Mouse (Mus musculus): ENCODE measurements around the gene Scaf4. TPM values are rescaled to one million over a fixed set of nuclear protein-coding genes. Genes with fewer than 3 reads are reported as not detected.

The Scaf4 gene
- polyA plus RNA-seq, 1 experiment from 2014 or later = 25.0 TPM

GRCm38 (mm10) chr16:90283266-90283904 is 918 bp downstream of the Scaf4 start:
- Histone ChIP-seq H3K4me1 (peaks cover 51% of the 10 kb centered on the region), H3K27ac (replicated peaks) (peak overlapping the region; percentile 92), H3K4me3 (peak overlapping the region; percentile 99), H3K4me2 (replicated peaks) (peak overlapping the region; percentile 72), H3K36me3 (no peaks in the 10 kb centered on the region), H3K9ac (replicated peaks) (peak overlapping the region; percentile 98), H3K27me3 (no peaks in the 10 kb centered on the region), H3K9me3 (no peaks in the 10 kb centered on the region)
- peak; percentile 5 for ATAC-seq (replicated peaks)
- under 1% methylated on average over 52 of the region's 53 CpGs for WGBS

GRCm38 (mm10) chr16:90282620-90283265 is 1.6 kb downstream of the Scaf4 start:
- WGBS = 27% methylated on average over 14 of the region's 14 CpGs
- H3K27ac ChIP-seq (replicated peaks) = no peak overlapping the region
- H3K4me2 ChIP-seq (replicated peaks) = peak overlapping the region; percentile 72
- H3K27me3 ChIP-seq = no peaks in the 10 kb centered on the region
- no peaks in the 10 kb centered on the region for H3K9me3 ChIP-seq
- H3K4me3 ChIP-seq = peak overlapping the region; percentile 99
- peak overlapping the region; percentile 98 for H3K9ac ChIP-seq (replicated peaks)
- H3K4me1 ChIP-seq = peaks cover 51% of the 10 kb centered on the region
- no peak for ATAC-seq (replicated peaks)
- no peaks in the 10 kb centered on the region for H3K36me3 ChIP-seq

- Histone ChIP-seq H3K27me3 (no peaks in the 10 kb centered on the region), H3K4me2 (replicated peaks) (no peak overlapping the region), H3K4me1 (peaks cover 51% of the 10 kb centered on the region), H3K27ac (replicated peaks) (no peak overlapping the region), H3K36me3 (no peaks in the 10 kb centered on the region), H3K9ac (replicated peaks) (no peak overlapping the region), H3K4me3 (no peak overlapping the region), H3K9me3 (no peaks in the 10 kb centered on the region)
- WGBS = 95% methylated on average over 9 of the region's 9 CpGs
- no peak for ATAC-seq (replicated peaks)
These were observed 2.9 kb downstream of the Scaf4 start for GRCm38 (mm10) chr16:90281406-90281805.

- H3K36me3 ChIP-seq = no peaks in the 10 kb centered on the region
- H3K9ac ChIP-seq (replicated peaks) = no peak overlapping the region
- peaks cover 51% of the 10 kb centered on the region for H3K4me1 ChIP-seq
These were observed 3.3 kb downstream of the Scaf4 start for GRCm38 (mm10) chr16:90280989-90281388.

GRCm38 (mm10) chr16:90280515-90280914 is 3.8 kb downstream of the Scaf4 start:
- no peak overlapping the region for H3K27ac ChIP-seq (replicated peaks)
- H3K4me3 ChIP-seq = no peak overlapping the region
- 75% methylated on average over 2 of the region's 2 CpGs for WGBS
- H3K4me2 ChIP-seq (replicated peaks) = no peak overlapping the region
- H3K36me3 ChIP-seq = no peaks in the 10 kb centered on the region
- H3K9me3 ChIP-seq = no peaks in the 10 kb centered on the region
- peaks cover 51% of the 10 kb centered on the region for H3K4me1 ChIP-seq
- ATAC-seq (replicated peaks) = no peak
- no peaks in the 10 kb centered on the region for H3K27me3 ChIP-seq
- no peak overlapping the region for H3K9ac ChIP-seq (replicated peaks)

More at GRCm38 (mm10) chr16:90280989-90281388, 3.3 kb downstream of the Scaf4 start:
- no peak overlapping the region for H3K4me3 ChIP-seq
- WGBS = 83% methylated on average over 5 of the region's 5 CpGs
- ATAC-seq (replicated peaks) = no peak
- H3K27me3 ChIP-seq = no peaks in the 10 kb centered on the region
- H3K9me3 ChIP-seq = no peaks in the 10 kb centered on the region
- no peak overlapping the region for H3K4me2 ChIP-seq (replicated peaks)
- no peak overlapping the region for H3K27ac ChIP-seq (replicated peaks)

- 63% methylated on average over 6 of the region's 6 CpGs for WGBS
- no peak for ATAC-seq (replicated peaks)
- H3K4me1 ChIP-seq = peaks cover 45% of the 10 kb centered on the region
These were observed 5.2 kb downstream of the Scaf4 start for GRCm38 (mm10) chr16:90279058-90279457.

GRCm38 (mm10) chr16:90275521-90275920 is 8.8 kb downstream of the Scaf4 start:
- H3K9me3 ChIP-seq = no peaks in the 10 kb centered on the region
- H3K27ac ChIP-seq (replicated peaks) = no peak overlapping the region
- peaks cover 17% of the 10 kb centered on the region for H3K4me1 ChIP-seq
- 80% methylated on average over 6 of the region's 6 CpGs for WGBS
- ATAC-seq (replicated peaks) = no peak
- no peaks in the 10 kb centered on the region for H3K27me3 ChIP-seq
- H3K4me2 ChIP-seq (replicated peaks) = no peak overlapping the region
- no peaks in the 10 kb centered on the region for H3K36me3 ChIP-seq
- H3K4me3 ChIP-seq = no peak overlapping the region
- no peak overlapping the region for H3K9ac ChIP-seq (replicated peaks)

More at GRCm38 (mm10) chr16:90279058-90279457, 5.2 kb downstream of the Scaf4 start:
- Histone ChIP-seq H3K27me3 (no peaks in the 10 kb centered on the region), H3K4me2 (replicated peaks) (no peak overlapping the region), H3K36me3 (no peaks in the 10 kb centered on the region), H3K4me3 (no peak overlapping the region), H3K9me3 (no peaks in the 10 kb centered on the region), H3K27ac (replicated peaks) (no peak overlapping the region), H3K9ac (replicated peaks) (no peak overlapping the region)

GRCm38 (mm10) chr16:90266581-90266980 is 17.7 kb downstream of the Scaf4 start:
- Histone ChIP-seq H3K9ac (replicated peaks) (no peak overlapping the region), H3K4me1 (no peaks in the 10 kb centered on the region), H3K36me3 (peaks cover 3% of the 10 kb centered on the region), H3K4me3 (no peak overlapping the region), H3K27me3 (no peaks in the 10 kb centered on the region), H3K27ac (replicated peaks) (no peak overlapping the region), H3K9me3 (no peaks in the 10 kb centered on the region), H3K4me2 (replicated peaks) (no peak overlapping the region)
- ATAC-seq (replicated peaks) = no peak
- 9% methylated on average over 1 of the region's 1 CpGs for WGBS

GRCm38 (mm10) chr16:90265106-90265505 is 19.2 kb downstream of the Scaf4 start:
- Histone ChIP-seq H3K4me1 (no peaks in the 10 kb centered on the region), H3K36me3 (peaks cover 10% of the 10 kb centered on the region), H3K9ac (replicated peaks) (no peak overlapping the region), H3K27me3 (no peaks in the 10 kb centered on the region), H3K9me3 (no peaks in the 10 kb centered on the region), H3K4me3 (no peak overlapping the region), H3K27ac (replicated peaks) (no peak overlapping the region), H3K4me2 (replicated peaks) (no peak overlapping the region)
- WGBS = 88% methylated on average over 1 of the region's 1 CpGs
- ATAC-seq (replicated peaks) = no peak

- Histone ChIP-seq H3K27me3 (no peaks in the 10 kb centered on the region), H3K9me3 (no peaks in the 10 kb centered on the region), H3K9ac (replicated peaks) (no peak overlapping the region), H3K4me2 (replicated peaks) (no peak overlapping the region), H3K4me3 (no peak overlapping the region), H3K36me3 (peaks cover 17% of the 10 kb centered on the region), H3K27ac (replicated peaks) (no peak overlapping the region), H3K4me1 (no peaks in the 10 kb centered on the region)
- 88% methylated on average over 5 of the region's 5 CpGs for WGBS
- ATAC-seq (replicated peaks) = no peak
These were observed 20.3 kb downstream of the Scaf4 start for GRCm38 (mm10) chr16:90264021-90264420.

GRCm38 (mm10) chr16:90261791-90262190 is 22.5 kb downstream of the Scaf4 start:
- Histone ChIP-seq H3K27me3 (no peaks in the 10 kb centered on the region), H3K4me1 (no peaks in the 10 kb centered on the region), H3K4me3 (no peak overlapping the region), H3K9me3 (no peaks in the 10 kb centered on the region), H3K36me3 (peaks cover 34% of the 10 kb centered on the region), H3K9ac (replicated peaks) (no peak overlapping the region), H3K27ac (replicated peaks) (no peak overlapping the region), H3K4me2 (replicated peaks) (no peak overlapping the region)
- ATAC-seq (replicated peaks) = no peak
- 88% methylated on average over 2 of the region's 2 CpGs for WGBS

- 91% methylated on average over 4 of the region's 4 CpGs for WGBS
- H3K36me3 ChIP-seq = peaks cover 45% of the 10 kb centered on the region
These were observed 24.2 kb downstream of the Scaf4 start for GRCm38 (mm10) chr16:90260097-90260496.

More at GRCm38 (mm10) chr16:90260097-90260496, 24.2 kb downstream of the Scaf4 start:
- Histone ChIP-seq H3K9ac (replicated peaks) (no peak overlapping the region), H3K4me1 (no peaks in the 10 kb centered on the region), H3K9me3 (no peaks in the 10 kb centered on the region), H3K27me3 (no peaks in the 10 kb centered on the region), H3K4me3 (no peak overlapping the region), H3K4me2 (replicated peaks) (no peak overlapping the region), H3K27ac (replicated peaks) (no peak overlapping the region)
- no peak for ATAC-seq (replicated peaks)
